Mouse (Mus musculus) kidney, embryonic 14.5 days (tissue): ENCODE data around the gene Tubg1. TPM values are rescaled to one million over a fixed set of nuclear protein-coding genes. Genes with fewer than 3 reads are reported as not detected.
"Not testable (repeated sequence)": the region's sequence is repeated elsewhere in the genome, so short reads cannot be mapped to it uniquely, and the experiment has no call there.

Experiments
- ATAC-seq: fragments of 200-750 bp; cut with Nextera tagmentation; 2 replicates; pipeline ENCODE4 v1.8.0; 2017; ENCODE audit warnings: moderate number of reproducible peaks, mild to moderate bottlenecking, moderate TSS enrichment, moderate library complexity; ENCODE audit not compliant: low FRiP score, low TSS enrichment
- H3K27ac ChIP-seq: fragments of 300-500 bp; sonication (generic); 2 replicates; pipeline ENCODE4 v1.5.1; 2014; ENCODE audit warnings: low read depth, mild to moderate bottlenecking, low read length, moderate library complexity, mixed read lengths
- H3K27me3 ChIP-seq: fragments of 300-500 bp; sonication (generic); 2 replicates; pipeline ENCODE4 v1.6.1; 2014; ENCODE audit warnings: mild to moderate bottlenecking, low read length; ENCODE audit not compliant: control insufficient read depth, insufficient read depth
- H3K36me3 ChIP-seq: fragments of 300-500 bp; sonication (generic); 2 replicates; pipeline ENCODE4 v1.6.1; 2014; ENCODE audit warnings: low read length, mixed read lengths; ENCODE audit not compliant: control insufficient read depth, insufficient read depth
- H3K4me1 ChIP-seq: fragments of 300-500 bp; sonication (generic); 2 replicates; pipeline ENCODE4 v1.6.1; 2014; ENCODE audit warnings: low read length, mixed read lengths; ENCODE audit not compliant: control insufficient read depth, insufficient read depth
- H3K4me2 ChIP-seq: fragments of 300-500 bp; sonication (generic); replicated peaks from 2 replicates; pipeline ENCODE4 v1.6.1; 2014; ENCODE audit warnings: low read depth, mild to moderate bottlenecking, low read length
- H3K4me3 ChIP-seq: fragments of 300-500 bp; sonication (generic); 2 replicates; pipeline ENCODE4 v1.5.1; 2014; ENCODE audit warnings: mild to moderate bottlenecking, low read length
- H3K9ac ChIP-seq: fragments of 300-500 bp; sonication (generic); 2 replicates; pipeline ENCODE4 v1.6.1; 2014; ENCODE audit warnings: low read depth, mild to moderate bottlenecking, low read length, moderate library complexity
- H3K9me3 ChIP-seq: fragments of 300-500 bp; sonication (generic); 2 replicates; pipeline ENCODE4 v1.6.1; 2016; ENCODE audit warnings: low read length; ENCODE audit not compliant: control insufficient read depth
- WGBS: fragments of 180-500 bp; shearing (Covaris S2); extraction: QIAGEN DNeasy Blood & Tissue Kit; methylation state at CpG from one replicate; pipeline ENCODE4 v1.1.7; 2014; 5-methylcytosine and 5-hydroxymethylcytosine counted together
- polyA plus RNA-seq: library from polyadenylated mRNA; unstranded; fragments of >200 nt; fragmentation: Nextera tagmentation; extraction: Ambion mirVana; gene quantifications from 2 replicates; pipeline ENCODE4 v1.2.1, GENCODE M21; 2014

Tubg1 gene
- polyA plus RNA-seq, 1 experiment from 2014 or later = 95.4 TPM

DNA sequence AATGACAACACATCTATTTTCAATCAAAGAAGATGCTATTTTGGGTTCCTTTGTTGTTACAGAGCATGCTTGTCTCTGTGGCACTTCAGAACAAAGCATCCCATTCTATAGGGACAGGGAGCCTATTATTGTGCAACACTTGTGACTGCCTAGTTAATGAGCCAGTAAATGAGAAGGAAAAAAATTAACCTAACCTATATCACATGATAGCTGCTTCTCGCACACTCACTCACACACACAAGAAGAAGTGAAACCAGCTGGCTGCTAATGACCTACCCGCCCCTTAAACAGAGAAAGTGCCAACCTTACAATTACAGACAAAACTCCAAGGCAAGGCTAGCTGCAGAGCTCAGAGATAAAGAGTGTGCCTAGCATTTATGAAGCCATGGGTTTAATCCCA lies 4.2 kb upstream of the Tubg1 start:
- no peaks in the 10 kb centered on the region for H3K9me3 ChIP-seq
- ATAC-seq = no peak
- 63% methylated on average over 2 of the region's 2 CpGs for WGBS
- no peak overlapping the region; the same call in 1 of the 2 replicates for H3K27ac ChIP-seq
- no peak overlapping the region for H3K4me2 ChIP-seq
- no peak overlapping the region for H3K9ac ChIP-seq
- peaks cover 11% of the 10 kb centered on the region for H3K4me1 ChIP-seq
- H3K4me3 ChIP-seq = no peak overlapping the region
- no peaks in the 10 kb centered on the region for H3K27me3 ChIP-seq
- peaks cover 7% of the 10 kb centered on the region; the same call in 1 of the 2 replicates for H3K36me3 ChIP-seq

DNA sequence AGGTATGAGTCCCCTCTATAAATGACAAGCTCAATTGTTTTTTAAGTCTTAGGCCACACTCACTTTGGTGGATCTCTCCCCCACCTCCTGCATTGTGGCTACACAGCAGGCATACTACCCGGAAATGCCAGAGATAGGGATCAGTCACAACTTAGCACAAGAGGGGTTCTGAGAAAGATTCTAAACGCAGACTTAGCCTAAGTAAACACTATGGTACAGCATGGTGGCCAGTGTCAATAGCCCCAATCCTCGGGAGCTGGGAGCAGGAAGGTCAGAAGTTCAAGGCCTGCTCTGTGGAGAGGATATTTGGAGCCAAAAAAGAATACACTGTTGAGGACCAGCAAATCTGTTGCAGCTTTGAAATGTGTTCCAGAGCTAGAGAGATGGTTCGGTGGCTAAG lies 1.6 kb upstream of the Tubg1 start:
- peaks cover 19% of the 10 kb centered on the region for H3K4me1 ChIP-seq
- peaks cover 16% of the 10 kb centered on the region; the same call in 1 of the 2 replicates for H3K36me3 ChIP-seq
- H3K9ac ChIP-seq = peak overlapping the region; percentile 91; the same call in 1 of the 2 replicates
- peak overlapping the region; percentile 70 for H3K4me2 ChIP-seq
- 42% methylated on average over 4 of the region's 4 CpGs for WGBS
- H3K9me3 ChIP-seq = no peaks in the 10 kb centered on the region
- H3K27me3 ChIP-seq = no peaks in the 10 kb centered on the region
- ATAC-seq = no peak
- peak overlapping the region; percentile 89 for H3K4me3 ChIP-seq
- H3K27ac ChIP-seq = no peak overlapping the region

DNA sequence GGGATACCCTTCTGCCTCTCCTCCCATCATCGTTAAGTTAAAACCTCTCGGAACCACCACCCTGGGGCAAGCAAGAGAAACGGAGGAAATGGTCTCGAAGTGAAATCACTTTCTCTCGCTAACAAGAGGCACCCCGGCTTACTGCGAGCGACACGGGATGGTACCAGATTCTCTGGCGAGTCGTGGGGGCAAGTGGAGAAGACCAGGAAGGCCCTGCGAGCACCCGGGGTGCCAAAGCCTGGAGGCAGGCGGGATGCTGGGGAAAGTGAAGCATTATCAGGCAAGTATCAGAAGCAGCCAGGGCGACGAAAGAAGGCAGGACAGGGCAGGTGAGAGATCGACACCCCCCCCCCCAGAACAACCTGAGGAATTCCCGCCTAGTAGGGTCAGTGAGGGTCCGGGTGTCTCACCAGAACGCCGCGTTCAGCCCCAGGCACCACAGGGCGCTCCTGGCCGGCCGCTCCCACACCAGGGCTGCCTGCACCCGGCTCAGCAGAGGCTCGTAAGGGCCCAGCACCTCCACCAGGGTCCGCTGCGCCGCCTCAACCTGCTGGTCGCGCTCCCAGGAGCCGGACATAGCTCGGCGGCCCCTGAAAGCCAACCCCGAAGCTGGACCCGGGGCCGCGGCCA lies 492 bp upstream of the Tubg1 start:
- peak overlapping the region; percentile 81 for H3K27ac ChIP-seq
- under 1% methylated on average over 39 of the region's 39 CpGs for WGBS
- peak; percentile 78; the same call in 1 of the 2 replicates for ATAC-seq
- H3K9me3 ChIP-seq = no peaks in the 10 kb centered on the region
- peaks cover 19% of the 10 kb centered on the region for H3K4me1 ChIP-seq
- peak overlapping the region; percentile 70 for H3K4me2 ChIP-seq
- peak overlapping the region; percentile 89 for H3K4me3 ChIP-seq
- H3K9ac ChIP-seq = peak overlapping the region; percentile 91
- peaks cover 26% of the 10 kb centered on the region; the same call in 1 of the 2 replicates for H3K36me3 ChIP-seq
- H3K27me3 ChIP-seq = no peaks in the 10 kb centered on the region

DNA sequence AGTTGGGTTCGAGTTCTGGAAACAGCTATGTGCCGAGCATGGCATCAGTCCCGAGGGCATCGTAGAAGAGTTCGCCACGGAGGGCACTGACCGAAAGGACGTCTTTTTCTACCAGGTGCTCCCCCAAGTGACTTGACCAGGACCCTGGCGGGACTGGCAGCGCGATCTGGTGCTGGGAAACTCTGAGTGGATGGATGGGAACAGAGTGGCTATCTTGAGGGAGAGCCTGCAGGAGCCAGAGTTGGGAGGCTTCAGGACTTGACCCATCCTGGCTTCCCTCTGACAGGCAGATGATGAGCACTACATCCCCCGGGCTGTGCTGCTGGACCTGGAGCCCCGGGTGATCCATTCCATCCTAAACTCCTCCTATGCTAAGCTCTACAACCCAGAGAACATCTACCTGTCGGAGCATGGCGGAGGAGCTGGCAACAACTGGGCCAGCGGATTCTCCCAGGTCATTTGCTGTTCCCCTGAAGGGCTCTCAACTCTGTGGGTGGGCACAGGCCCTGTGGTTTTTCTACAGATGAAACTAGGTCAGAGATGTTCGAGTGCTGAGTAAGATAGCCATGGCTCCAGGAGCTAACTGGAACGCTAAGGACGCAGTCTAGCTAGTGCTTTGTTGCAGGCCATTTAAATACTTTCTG lies 929 bp downstream of the Tubg1 start:
- H3K9ac ChIP-seq = peak overlapping the region; percentile 86
- H3K9me3 ChIP-seq = no peaks in the 10 kb centered on the region
- ATAC-seq = no peak
- no peaks in the 10 kb centered on the region for H3K27me3 ChIP-seq
- peaks cover 18% of the 10 kb centered on the region for H3K4me1 ChIP-seq
- peak overlapping the region; percentile 89 for H3K4me3 ChIP-seq
- H3K27ac ChIP-seq = peak overlapping the region; percentile 89
- 23% methylated on average over 19 of the region's 19 CpGs for WGBS
- H3K4me2 ChIP-seq = peak overlapping the region; percentile 97
- peaks cover 34% of the 10 kb centered on the region; the same call in 1 of the 2 replicates for H3K36me3 ChIP-seq

DNA sequence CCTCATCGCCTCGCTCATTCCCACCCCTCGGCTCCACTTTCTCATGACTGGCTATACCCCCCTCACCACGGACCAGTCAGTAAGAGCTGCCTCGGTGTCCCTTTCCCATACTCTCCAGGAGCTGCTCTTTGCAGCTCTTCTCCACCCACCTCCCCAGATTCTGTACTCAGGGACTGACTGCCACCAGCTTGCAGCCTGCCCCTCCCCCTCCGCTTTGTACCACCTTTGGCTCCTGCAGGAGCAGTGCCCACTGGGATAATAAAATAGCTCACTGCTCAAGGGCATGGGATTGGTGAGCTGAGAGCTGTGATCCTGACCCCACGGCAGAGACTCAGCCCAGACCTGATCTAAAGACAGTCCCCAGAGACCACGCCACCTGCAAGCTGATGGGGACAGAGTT lies 4.8 kb downstream of the Tubg1 start:
- H3K4me3 ChIP-seq, H3K9me3 ChIP-seq, H3K9ac ChIP-seq, H3K4me2 ChIP-seq, H3K27ac ChIP-seq, H3K27me3 ChIP-seq, H3K4me1 ChIP-seq, ATAC-seq: not testable (repeated sequence)
- H3K36me3 ChIP-seq = peaks cover 39% of the 10 kb centered on the region
- 90% methylated on average over 8 of the region's 8 CpGs for WGBS

DNA sequence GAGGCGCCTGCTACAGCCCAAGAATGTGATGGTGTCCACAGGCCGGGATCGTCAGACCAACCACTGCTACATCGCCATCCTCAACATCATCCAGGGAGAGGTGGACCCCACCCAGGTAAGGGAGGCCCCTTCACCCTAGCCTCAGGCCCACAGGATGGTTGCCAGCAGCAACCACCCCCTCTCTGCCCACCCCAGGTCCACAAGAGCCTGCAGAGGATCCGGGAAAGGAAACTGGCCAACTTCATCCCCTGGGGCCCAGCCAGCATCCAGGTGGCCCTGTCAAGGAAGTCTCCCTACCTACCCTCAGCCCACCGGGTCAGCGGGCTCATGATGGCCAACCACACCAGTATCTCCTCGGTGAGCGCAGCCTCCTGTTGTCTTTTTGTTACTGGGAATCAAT lies 5.3 kb downstream of the Tubg1 start:
- not testable (repeated sequence) for H3K4me3 ChIP-seq, ATAC-seq, H3K9me3 ChIP-seq, H3K4me1 ChIP-seq, H3K9ac ChIP-seq, H3K27ac ChIP-seq, H3K27me3 ChIP-seq, H3K4me2 ChIP-seq
- 98% methylated on average over 5 of the region's 9 CpGs for WGBS
- peaks cover 39% of the 10 kb centered on the region for H3K36me3 ChIP-seq

DNA sequence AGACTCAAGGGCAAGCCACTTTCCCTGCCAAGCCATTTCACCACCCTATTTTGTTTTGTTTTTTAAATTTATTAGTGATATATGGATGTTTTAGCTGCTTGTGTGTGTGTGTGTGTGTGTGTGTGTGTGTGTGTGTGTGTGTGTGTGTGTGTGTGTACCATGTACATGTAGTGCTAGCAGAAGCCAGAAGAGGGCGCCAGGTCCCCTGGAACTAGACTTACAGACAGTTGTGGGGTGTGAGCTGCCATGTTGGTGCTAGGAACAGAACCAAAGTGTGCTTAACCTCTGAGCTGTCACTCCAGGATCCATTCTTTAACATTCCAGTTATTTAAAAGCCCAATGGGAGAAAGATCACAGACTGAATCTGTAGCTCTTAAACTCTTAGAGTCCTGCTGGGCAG lies 7.3 kb downstream of the Tubg1 start:
- no peak for ATAC-seq
- Histone ChIP-seq H3K4me1 (no peaks in the 10 kb centered on the region), H3K27ac (no peak overlapping the region), H3K4me2 (no peak overlapping the region), H3K4me3 (no peak overlapping the region), H3K9me3 (peaks cover 5% of the 10 kb centered on the region; the same call in 1 of the 2 replicates), H3K27me3 (no peaks in the 10 kb centered on the region), H3K9ac (no peak overlapping the region), H3K36me3 (peaks cover 39% of the 10 kb centered on the region)
- WGBS = 76% methylated on average over 1 of the region's 1 CpGs

DNA sequence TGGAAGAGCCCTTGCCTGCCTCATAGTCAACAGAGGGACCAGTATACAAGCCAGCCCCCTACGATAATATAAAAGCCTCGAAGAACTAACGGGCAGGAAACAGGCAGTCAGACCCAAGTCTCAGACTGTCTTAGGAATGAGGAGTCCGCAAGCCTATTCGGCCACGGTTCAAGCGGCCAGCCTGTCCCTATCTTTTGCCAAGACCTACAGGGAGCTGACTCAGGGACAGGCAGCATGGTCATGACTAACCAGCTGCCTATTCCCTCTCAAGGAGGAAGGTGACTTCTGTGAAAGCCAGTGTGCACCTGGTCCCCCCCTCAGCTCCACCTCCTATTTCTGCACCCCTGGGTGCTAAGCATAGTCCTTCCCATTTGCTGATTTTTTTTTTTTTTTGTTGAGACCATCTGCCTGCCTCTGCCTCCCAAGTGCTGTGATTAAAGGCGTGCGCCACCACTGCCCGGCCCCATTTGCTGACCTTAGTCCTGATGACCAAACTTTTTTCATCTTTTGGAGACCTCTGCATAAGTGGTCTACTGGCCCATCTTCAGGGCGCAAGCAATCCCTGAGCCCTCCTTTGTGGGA lies 9.3 kb downstream of the Tubg1 start:
- ATAC-seq = no peak
- Histone ChIP-seq H3K27ac (no peak overlapping the region), H3K9me3 (peaks cover 5% of the 10 kb centered on the region; the same call in 1 of the 2 replicates), H3K9ac (no peak overlapping the region), H3K4me2 (no peak overlapping the region), H3K36me3 (peaks cover 20% of the 10 kb centered on the region), H3K27me3 (no peaks in the 10 kb centered on the region), H3K4me1 (no peaks in the 10 kb centered on the region), H3K4me3 (no peak overlapping the region)
- WGBS = 83% methylated on average over 11 of the region's 11 CpGs
